Mouse (Mus musculus): ENCODE measurements around the gene Klhdc8b. TPM values are rescaled to one million over a fixed set of nuclear protein-coding genes. Genes with fewer than 3 reads are reported as not detected.

Gene Klhdc8b
- polyA plus RNA-seq, 1 experiment from 2014 or later, result 43.1 TPM

- H3K4me3 ChIP-seq, result no peak within 1 kb of the TSS
- no peak within 1 kb of the TSS for H3K27ac ChIP-seq (replicated peaks)
- DNase-seq (ENCODE audit: low spot score), result no peak
- H3K9me3 ChIP-seq (replicated peaks), result no peaks in the 10 kb centered on the region
- WGBS, result 53% methylated on average over 3 of the region's 3 CpGs
- no peaks in the 10 kb centered on the region for H3K36me3 ChIP-seq
- H3K4me1 ChIP-seq, result peaks cover 16% of the 10 kb centered on the region
- H3K27me3 ChIP-seq (ENCODE audit: low read depth, poor library complexity, severe bottlenecking), result no peaks in the 10 kb centered on the region
These were observed 25.2 kb downstream of the Klhdc8b start, which contains the start of gene BC048562 for GRCm38 (mm10) chr9:108436182-108436581. Gene BC048562, plus strand, starts transcription at chr9:108436482.

GRCm38 (mm10) chr9:108431431-108432067 lies 29.8 kb downstream of the Klhdc8b start:
- H3K27ac ChIP-seq (replicated peaks), result peak overlapping the region; percentile 9; the same call in 1 of the 2 replicates
- no peaks in the 10 kb centered on the region for H3K9me3 ChIP-seq (replicated peaks)
- H3K4me3 ChIP-seq, result peak overlapping the region; percentile 36
- H3K27me3 ChIP-seq (ENCODE audit: low read depth, poor library complexity, severe bottlenecking), result no peaks in the 10 kb centered on the region
- H3K36me3 ChIP-seq, result no peaks in the 10 kb centered on the region
- peak; percentile 49 for DNase-seq (ENCODE audit: low spot score)
- WGBS, result 57% methylated on average over 32 of the region's 32 CpGs
- H3K4me1 ChIP-seq, result peaks cover 14% of the 10 kb centered on the region

GRCm38 (mm10) chr9:108428384-108428783 lies 33.0 kb downstream of the Klhdc8b start, which contains the start of gene Ccdc36:
Gene Ccdc36, minus strand, starts transcription at chr9:108428484.
- H3K4me3 ChIP-seq, result no peak within 1 kb of the TSS
- no peaks in the 10 kb centered on the region for H3K36me3 ChIP-seq
- H3K27me3 ChIP-seq (ENCODE audit: low read depth, poor library complexity, severe bottlenecking), result no peaks in the 10 kb centered on the region
- no peaks in the 10 kb centered on the region for H3K9me3 ChIP-seq (replicated peaks)
- no peak within 1 kb of the TSS for H3K27ac ChIP-seq (replicated peaks)
- peaks cover 7% of the 10 kb centered on the region for H3K4me1 ChIP-seq
- no peak for DNase-seq (ENCODE audit: low spot score)

GRCm38 (mm10) chr9:108412221-108412620 lies 49.2 kb downstream of the Klhdc8b start:
- H3K36me3 ChIP-seq, result no peaks in the 10 kb centered on the region
- no peaks in the 10 kb centered on the region for H3K9me3 ChIP-seq (replicated peaks)
- H3K27ac ChIP-seq (replicated peaks), result no peak overlapping the region
- H3K27me3 ChIP-seq (ENCODE audit: low read depth, poor library complexity, severe bottlenecking), result no peaks in the 10 kb centered on the region
- no peak for DNase-seq (ENCODE audit: low spot score)
- 76% methylated on average over 1 of the region's 1 CpGs for WGBS
- H3K4me1 ChIP-seq, result no peaks in the 10 kb centered on the region
- H3K4me3 ChIP-seq, result no peak overlapping the region

- Histone ChIP-seq H3K27ac (replicated peaks) (no peak overlapping the region), H3K27me3 (ENCODE audit: low read depth, poor library complexity, severe bottlenecking) (no peaks in the 10 kb centered on the region), H3K36me3 (no peaks in the 10 kb centered on the region), H3K4me3 (no peak overlapping the region), H3K4me1 (no peaks in the 10 kb centered on the region), H3K9me3 (replicated peaks) (no peaks in the 10 kb centered on the region)
- WGBS, result 83% methylated on average over 9 of the region's 9 CpGs
- no peak for DNase-seq (ENCODE audit: low spot score)
These were observed 49.9 kb downstream of the Klhdc8b start for GRCm38 (mm10) chr9:108411381-108411942.

GRCm38 (mm10) chr9:108409535-108409934 lies 51.8 kb downstream of the Klhdc8b start:
- no peak for DNase-seq (ENCODE audit: low spot score)
- no peaks in the 10 kb centered on the region for H3K36me3 ChIP-seq
- H3K9me3 ChIP-seq (replicated peaks), result no peaks in the 10 kb centered on the region
- H3K27me3 ChIP-seq (ENCODE audit: low read depth, poor library complexity, severe bottlenecking), result no peaks in the 10 kb centered on the region
- 89% methylated on average over 4 of the region's 4 CpGs for WGBS
- H3K4me3 ChIP-seq, result no peak overlapping the region
- H3K27ac ChIP-seq (replicated peaks), result no peak overlapping the region
- no peaks in the 10 kb centered on the region for H3K4me1 ChIP-seq

GRCm38 (mm10) chr9:108404451-108404850 lies 56.9 kb downstream of the Klhdc8b start:
- H3K4me1 ChIP-seq, result peaks cover 13% of the 10 kb centered on the region
- H3K27ac ChIP-seq (replicated peaks), result no peak overlapping the region
- WGBS, result 83% methylated on average over 8 of the region's 8 CpGs
- no peak for DNase-seq (ENCODE audit: low spot score)
- H3K4me3 ChIP-seq, result no peak overlapping the region
- no peaks in the 10 kb centered on the region for H3K9me3 ChIP-seq (replicated peaks)
- no peaks in the 10 kb centered on the region for H3K36me3 ChIP-seq
- H3K27me3 ChIP-seq (ENCODE audit: low read depth, poor library complexity, severe bottlenecking), result no peaks in the 10 kb centered on the region

GRCm38 (mm10) chr9:108403081-108403480 lies 58.3 kb downstream of the Klhdc8b start:
- Histone ChIP-seq H3K27me3 (ENCODE audit: low read depth, poor library complexity, severe bottlenecking) (no peaks in the 10 kb centered on the region), H3K4me1 (peaks cover 13% of the 10 kb centered on the region), H3K9me3 (replicated peaks) (no peaks in the 10 kb centered on the region), H3K27ac (replicated peaks) (no peak overlapping the region), H3K4me3 (no peak overlapping the region), H3K36me3 (no peaks in the 10 kb centered on the region)
- 86% methylated on average over 4 of the region's 4 CpGs for WGBS
- DNase-seq (ENCODE audit: low spot score), result no peak

- H3K9me3 ChIP-seq (replicated peaks), result no peaks in the 10 kb centered on the region
- 69% methylated on average over 7 of the region's 7 CpGs for WGBS
- no peak for DNase-seq (ENCODE audit: low spot score)
- no peak overlapping the region for H3K4me3 ChIP-seq
- H3K36me3 ChIP-seq, result no peaks in the 10 kb centered on the region
- H3K4me1 ChIP-seq, result peaks cover 13% of the 10 kb centered on the region
- H3K27me3 ChIP-seq (ENCODE audit: low read depth, poor library complexity, severe bottlenecking), result no peaks in the 10 kb centered on the region
- 0 out of 2 replicates have a peak overlapping the region, but pooled peaks have one; percentile 2 for H3K27ac ChIP-seq (replicated peaks)
These were observed 60.0 kb downstream of the Klhdc8b start for GRCm38 (mm10) chr9:108401186-108401960.

GRCm38 (mm10) chr9:108398324-108398723 lies 63.1 kb downstream of the Klhdc8b start:
- Histone ChIP-seq H3K9me3 (replicated peaks) (no peaks in the 10 kb centered on the region), H3K27me3 (ENCODE audit: low read depth, poor library complexity, severe bottlenecking) (no peaks in the 10 kb centered on the region), H3K4me1 (peaks cover 13% of the 10 kb centered on the region), H3K4me3 (no peak overlapping the region), H3K27ac (replicated peaks) (no peak overlapping the region), H3K36me3 (peaks cover 12% of the 10 kb centered on the region)
- WGBS, result 93% methylated on average over 3 of the region's 3 CpGs
- DNase-seq (ENCODE audit: low spot score), result no peak

Measured in midbrain, embryonic 10.5 days (tissue).